Mouse (Mus musculus): ENCODE data around the gene Chd2. TPM values are rescaled to one million over a fixed set of nuclear protein-coding genes. Genes with fewer than 3 reads are reported as not detected.
"Not testable (repeated sequence)": the region's sequence is repeated elsewhere in the genome, so short reads cannot be mapped to it uniquely, and the experiment has no call there.

The Chd2 gene
- total RNA-seq, 2 experiments from 2014 or later, result 35.8 to 59.8 TPM

DNA sequence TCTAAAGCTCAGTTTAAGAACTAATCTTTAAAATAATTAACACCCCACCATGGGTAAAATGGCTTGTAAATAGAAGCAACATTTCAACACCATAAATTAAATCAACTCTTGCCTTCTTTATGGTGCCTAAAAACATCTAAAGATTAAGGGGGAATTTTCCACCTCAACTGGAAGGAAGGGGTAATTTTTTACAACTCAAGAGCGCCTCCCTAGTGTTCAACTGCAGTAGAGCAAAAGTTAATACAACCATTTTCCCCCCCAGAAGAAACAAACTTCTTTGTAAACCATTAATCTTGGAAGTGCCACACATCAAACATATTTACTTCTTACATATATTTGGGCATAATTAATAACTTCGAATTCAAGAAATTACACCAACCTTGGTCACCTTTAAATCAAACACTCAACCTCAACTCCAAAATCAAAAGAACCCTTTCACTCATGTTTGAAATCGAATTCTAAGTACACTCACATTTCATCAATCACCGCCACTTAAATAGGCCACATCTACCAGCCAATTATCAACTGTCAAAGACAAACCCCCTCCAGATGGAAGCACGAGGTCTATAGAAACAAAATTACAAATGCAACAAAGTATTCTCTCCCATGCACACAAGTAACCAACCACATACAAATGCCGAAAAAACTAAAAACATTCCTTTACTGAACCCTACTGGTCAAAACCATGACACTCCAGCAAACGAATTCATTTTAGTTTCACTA is 662 bp upstream of the Chd2 start:
- intact Hi-C loops (cut with DNase I), result no loop called here
- no peak for DNase-seq (ENCODE audit: low spot score in 2 of 2)

DNA sequence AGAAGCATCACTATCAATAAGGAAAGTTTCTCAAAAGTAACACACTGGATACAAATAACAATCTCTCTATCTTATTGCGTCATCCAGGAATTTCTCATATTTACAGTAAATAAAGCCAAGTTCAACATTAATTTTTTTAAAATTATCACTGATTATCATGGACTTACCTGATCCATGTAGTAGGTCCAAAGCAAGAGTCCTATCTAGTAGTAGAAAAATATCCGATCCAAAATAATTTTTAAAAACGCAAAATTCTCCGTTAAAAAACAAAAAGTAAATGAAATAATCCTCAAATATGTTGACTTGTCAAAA is 595 bp downstream of the Chd2 start:
- DNase-seq (ENCODE audit: low spot score in 2 of 2), result no peak
- intact Hi-C loops (cut with DNase I), result loop anchor here (2.0 kb wide), 1 partner anchor 16 kb away; no protein-coding TSS in a partner anchor

DNA sequence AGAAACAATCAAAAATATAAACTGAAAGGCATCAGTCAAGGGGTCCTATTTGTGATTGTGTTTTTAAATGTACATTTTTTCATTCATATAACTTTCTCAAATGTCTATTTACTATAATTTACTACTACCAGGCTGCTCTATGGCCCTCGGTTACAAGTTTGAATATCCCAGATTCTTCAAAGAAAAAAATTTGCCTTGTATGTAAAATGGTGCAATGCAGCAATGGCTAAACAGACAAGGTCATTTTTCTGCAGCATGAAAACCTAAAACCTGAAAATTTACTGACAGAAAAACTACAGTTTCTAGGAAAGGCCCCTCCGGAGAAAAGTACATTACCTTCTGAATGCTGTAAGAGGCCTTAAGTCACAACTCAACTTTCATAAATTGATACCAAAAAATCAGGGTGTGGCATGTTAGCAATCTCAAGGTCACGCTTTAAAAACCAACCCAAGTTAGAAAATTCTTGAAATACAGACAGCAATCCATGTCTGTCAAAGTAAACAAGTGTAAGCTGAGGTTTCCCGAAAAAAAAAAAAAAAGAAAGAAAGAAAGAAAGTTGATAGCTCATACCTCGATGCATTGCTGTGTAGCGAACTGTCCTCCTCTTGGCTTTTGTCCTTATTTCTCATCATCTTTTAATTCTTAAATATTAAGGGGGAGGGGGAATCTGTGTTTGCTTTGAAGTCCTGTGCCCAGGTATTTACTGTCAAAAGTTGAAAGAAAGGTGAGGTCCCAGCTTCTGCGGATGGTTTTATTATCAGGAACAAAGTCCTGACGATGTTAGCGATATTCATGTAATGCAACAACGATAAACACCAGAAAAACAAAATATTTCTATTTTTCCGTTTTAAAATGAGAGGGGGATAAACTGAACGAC is 1.2 kb downstream of the Chd2 start:
- intact Hi-C loops (cut with DNase I), result loop anchor here (2.0 kb wide), 1 partner anchor 16 kb away; no protein-coding TSS in a partner anchor
- DNase-seq (ENCODE audit: low spot score in 2 of 2), result no peak

DNA sequence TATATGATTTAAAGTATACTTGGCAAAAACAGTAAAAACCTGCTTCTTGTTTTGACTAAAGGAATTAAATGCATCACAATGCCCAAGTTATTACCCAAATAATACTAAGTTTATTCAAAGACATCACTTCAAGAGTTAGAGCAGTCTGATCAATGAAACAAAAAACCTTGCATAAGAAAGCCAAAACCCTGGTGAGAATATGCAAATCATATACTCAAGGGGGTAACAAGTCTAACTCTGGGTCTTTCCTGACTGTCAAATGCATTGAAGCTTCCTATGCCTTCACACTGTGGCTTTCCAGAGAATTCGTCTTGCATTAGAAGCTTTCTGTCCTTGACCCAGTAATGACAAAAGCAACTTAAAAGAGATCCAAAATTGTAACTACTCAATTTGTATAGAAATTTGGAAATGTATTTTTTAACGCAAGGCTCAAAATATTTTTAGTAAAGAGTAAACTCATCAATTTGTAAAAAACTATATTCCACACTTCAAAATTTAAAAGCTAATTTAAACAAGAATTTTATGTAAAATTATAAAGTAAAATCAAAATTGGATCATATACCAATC is 2.4 kb downstream of the Chd2 start:
- DNase-seq (ENCODE audit: low spot score in 2 of 2), result no peak
- intact Hi-C loops (cut with DNase I), result no loop called here

DNA sequence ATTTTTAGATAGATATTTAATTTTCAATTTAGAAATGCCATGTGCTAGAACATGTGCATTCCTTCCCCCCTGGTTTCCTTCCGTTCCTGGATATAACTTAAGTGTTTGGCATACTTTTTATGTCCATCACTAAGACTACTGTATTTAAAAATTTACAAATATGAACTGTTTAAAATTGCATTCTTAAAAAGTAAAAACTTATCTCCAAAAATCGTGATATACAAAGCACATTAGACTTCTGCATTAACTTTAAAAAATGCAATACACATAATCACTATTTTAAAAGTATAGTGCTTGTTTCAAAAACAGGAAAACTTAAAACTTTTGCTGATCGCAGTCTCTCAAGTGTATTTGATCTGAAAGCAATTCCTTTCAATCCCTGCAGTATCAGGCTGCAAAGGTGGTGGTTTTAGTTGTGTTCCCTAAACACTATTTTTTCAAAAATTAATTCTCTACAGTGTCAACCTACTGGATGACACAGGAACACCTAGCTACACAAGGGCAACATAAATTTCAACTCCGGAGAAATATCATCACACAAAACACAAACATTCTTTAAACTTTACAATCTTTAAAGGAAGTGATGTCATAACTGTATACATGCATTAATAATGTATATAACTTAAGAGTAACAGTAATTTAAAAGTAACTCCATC is 3.1 kb downstream of the Chd2 start:
- no peak for DNase-seq (ENCODE audit: low spot score in 2 of 2)
- intact Hi-C loops (cut with DNase I), result no loop called here

- DNase-seq (ENCODE audit: low spot score in 2 of 2), result peak; percentile 100
- intact Hi-C loops (cut with DNase I), result loop anchor here (1.0 kb wide), 1 partner anchor 80 kb away; no protein-coding TSS in a partner anchor
Observed at GRCm38 (mm10) chr7:73537634-73538423, 3.8 kb downstream of the Chd2 start.

DNA sequence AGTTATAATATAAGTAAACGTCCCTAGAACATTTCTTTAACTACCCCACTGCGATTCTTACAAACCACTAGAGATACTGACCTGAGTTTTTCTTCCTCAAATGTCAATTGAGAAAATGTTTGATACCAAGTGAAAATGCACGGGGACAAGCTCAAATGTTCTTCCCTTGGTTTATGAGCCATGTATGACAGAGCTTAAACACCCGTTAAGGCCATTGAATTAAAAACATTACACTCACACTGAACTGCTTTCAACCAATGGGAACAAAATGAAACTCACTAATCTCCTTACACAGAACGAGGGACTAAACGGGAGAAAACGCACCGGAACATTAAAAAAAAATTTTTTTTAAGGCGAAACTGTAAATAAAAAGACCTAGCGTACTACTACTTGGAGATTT is 4.4 kb downstream of the Chd2 start:
- intact Hi-C loops (cut with DNase I), result loop anchor here (1.0 kb wide), 1 partner anchor 81 kb away; no protein-coding TSS in a partner anchor
- DNase-seq (ENCODE audit: low spot score in 2 of 2), result no peak

GRCm38 (mm10) chr7:73536579-73536978 is 5.1 kb downstream of the Chd2 start:
- peak in 1 of 2 experiments; percentile 2 for DNase-seq (ENCODE audit: low spot score in 2 of 2)

DNA sequence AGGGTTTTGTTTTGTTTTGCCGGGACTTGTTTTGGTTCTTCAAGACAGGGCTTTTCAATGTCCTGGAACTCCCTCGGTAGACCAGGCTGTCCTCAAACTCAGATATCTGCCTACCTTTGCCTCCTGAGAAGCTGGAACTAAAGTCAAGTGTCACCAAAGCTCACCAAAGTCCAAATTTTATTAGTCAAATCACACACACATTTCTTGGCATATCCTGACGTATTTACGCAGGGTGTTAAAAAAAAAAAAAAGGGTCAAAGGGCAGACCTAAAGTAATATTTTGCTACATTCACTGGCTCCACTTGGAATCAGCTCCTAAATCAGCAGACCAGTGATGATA is 5.8 kb downstream of the Chd2 start:
- DNase-seq (ENCODE audit: low spot score in 2 of 2), result no peak
- intact Hi-C loops (cut with DNase I), result no loop called here

More at GRCm38 (mm10) chr7:73536579-73536978, 5.1 kb downstream of the Chd2 start:
- intact Hi-C loops (cut with DNase I), result no loop called here

- intact Hi-C loops (cut with DNase I), result no loop called here
- no peak for DNase-seq (ENCODE audit: low spot score in 2 of 2)
Observed at GRCm38 (mm10) chr7:73534937-73535860, 6.4 kb downstream of the Chd2 start.

- intact Hi-C loops (cut with DNase I), result no loop called here
- peak in 1 of 2 experiments; percentile 2 for DNase-seq (ENCODE audit: low spot score in 2 of 2)
Observed at GRCm38 (mm10) chr7:73533457-73533856, 8.2 kb downstream of the Chd2 start.

DNA sequence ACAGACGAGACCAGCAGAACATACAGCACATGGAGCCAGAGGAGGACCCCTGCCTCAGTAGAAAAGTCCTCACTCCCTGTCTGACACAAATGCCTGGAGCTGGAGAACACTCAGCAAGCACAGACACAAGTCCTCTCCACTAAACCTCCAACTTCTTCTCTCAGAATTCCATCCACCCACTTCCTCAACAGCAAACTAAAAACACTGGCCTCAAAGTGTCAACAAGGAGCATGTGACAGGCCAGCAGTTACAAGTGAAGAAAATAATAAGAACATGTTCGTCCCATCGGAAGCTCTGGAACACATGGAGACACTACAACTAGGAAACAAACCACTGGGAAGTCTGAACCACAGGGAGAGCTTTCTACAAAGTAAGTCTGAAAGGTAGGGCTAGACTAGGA is 8.7 kb downstream of the Chd2 start:
- intact Hi-C loops (cut with DNase I), result no loop called here
- peak in 1 of 2 experiments; percentile 7 for DNase-seq (ENCODE audit: low spot score in 2 of 2)

- intact Hi-C loops (cut with DNase I), result no loop called here
- DNase-seq (ENCODE audit: low spot score in 2 of 2), result peak in 1 of 2 experiments; percentile 2
Observed at GRCm38 (mm10) chr7:73532139-73532538, 9.5 kb downstream of the Chd2 start.

DNA sequence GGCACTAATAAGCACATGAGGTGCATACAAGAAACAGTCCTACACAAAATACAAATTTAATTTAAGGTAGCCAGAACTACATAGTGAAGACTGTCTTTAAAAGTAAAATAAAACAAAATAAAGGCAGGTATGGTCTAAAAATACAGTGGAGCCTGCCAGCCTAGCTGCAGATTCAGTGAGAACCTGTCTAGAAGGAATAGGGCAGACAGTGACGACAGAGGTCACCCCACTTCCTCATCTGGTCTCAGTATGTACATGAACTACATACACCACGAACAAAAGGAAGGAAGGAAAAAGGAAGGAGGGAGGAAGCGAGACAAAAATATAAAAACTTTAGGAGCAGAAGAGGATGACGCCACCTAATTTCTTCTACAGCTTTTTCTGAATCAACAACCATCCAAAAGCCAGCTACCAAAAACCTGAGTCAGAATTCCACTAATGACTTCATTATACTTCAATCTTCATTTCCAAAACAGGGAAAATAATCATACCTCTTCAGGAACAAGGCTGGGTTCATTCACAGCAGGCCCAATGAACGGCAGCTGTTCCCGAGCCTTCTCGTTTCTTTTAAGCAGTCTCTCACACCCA is 10.0 kb downstream of the Chd2 start:
- peak in 1 of 2 experiments; percentile 3 for DNase-seq (ENCODE audit: low spot score in 2 of 2)
- intact Hi-C loops (cut with DNase I), result no loop called here

DNA sequence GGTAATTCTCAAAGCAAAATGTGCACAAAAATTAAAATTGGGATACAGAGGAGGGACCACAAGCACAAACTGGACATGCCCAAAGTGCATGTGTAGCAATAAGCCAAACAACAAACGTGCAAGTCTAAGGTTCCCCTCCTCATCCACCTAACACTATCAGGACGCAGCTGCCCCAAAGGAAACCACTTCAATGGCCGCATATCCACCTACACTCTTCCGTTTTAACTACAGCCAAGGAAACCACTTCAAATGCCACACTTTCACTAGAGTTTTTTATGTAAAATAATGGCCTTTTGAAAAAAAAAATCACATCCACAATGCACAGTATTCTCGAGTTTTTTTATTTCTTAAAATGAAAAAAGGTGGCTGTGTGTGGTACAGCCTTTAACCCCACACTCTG is 10.8 kb downstream of the Chd2 start:
- DNase-seq (ENCODE audit: low spot score in 2 of 2), result peak in 1 of 2 experiments; percentile 2
- intact Hi-C loops (cut with DNase I), result no loop called here

DNA sequence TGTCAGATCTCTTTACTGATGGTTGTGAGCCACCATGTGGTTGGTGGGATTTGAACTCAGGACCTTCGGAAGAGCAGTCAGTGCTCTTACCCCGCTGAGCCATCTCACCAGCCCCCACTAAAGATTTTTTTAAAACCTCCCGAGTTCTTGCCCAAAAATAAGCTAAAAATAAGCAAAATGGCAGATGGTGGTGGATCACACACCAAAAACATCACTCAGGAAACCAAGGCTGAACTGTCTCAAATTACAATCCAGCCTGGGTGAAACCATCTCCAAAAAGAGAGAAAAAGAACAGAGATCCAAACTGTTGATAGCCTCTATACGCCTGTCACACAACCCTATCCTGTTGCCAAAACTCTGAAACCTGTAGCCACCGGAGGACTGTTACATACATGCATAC is 11.5 kb downstream of the Chd2 start:
- intact Hi-C loops (cut with DNase I), result no loop called here
- DNase-seq (ENCODE audit: low spot score in 2 of 2), result peak in 1 of 2 experiments; percentile 12

- DNase-seq (ENCODE audit: low spot score in 2 of 2), result no peak
- intact Hi-C loops (cut with DNase I), result no loop called here
Observed at GRCm38 (mm10) chr7:73529261-73529660, 12.4 kb downstream of the Chd2 start.

DNA sequence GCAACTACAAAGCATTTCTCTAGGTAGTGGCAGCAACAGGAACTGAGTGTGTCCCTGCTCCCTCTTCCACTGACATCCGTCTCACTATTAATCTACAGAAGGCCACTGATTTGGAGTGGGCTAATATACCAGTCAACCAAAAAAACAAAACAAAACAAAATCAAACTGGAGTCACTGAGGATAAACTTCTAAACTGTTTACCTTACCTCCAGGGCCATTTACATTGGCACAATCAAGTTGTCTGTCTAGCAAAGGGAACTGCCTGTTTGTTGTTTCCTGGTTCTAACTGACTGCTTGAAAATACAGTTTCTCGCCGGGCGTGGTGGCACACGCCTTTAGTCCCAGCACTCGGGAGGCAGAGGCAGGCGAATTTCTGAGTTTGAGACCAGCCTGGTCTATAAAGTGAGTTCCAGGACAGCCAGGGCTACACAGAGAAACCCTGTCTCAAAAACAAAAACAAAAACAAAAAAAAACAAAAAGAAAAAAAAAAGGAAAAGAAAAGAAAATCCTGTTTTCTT is 13.2 kb downstream of the Chd2 start:
- DNase-seq (ENCODE audit: low spot score in 2 of 2); intact Hi-C loops (cut with DNase I): not testable (repeated sequence)

Data from left cerebral cortex, postnatal 36 days (tissue).